Mouse (Mus musculus): ENCODE data around the gene Fmnl2. TPM values are rescaled to one million over a fixed set of nuclear protein-coding genes. Genes with fewer than 3 reads are reported as not detected.
A peak's percentile ranks its signal among the peaks of the same experiment; 100 is the strongest.

Fmnl2 gene
- polyA plus RNA-seq, 1 experiment from 2014 or later, result 17.2 TPM

- Histone ChIP-seq H3K27me3 (ENCODE audit: control insufficient read depth, insufficient read depth, low read length) (no peaks in the 10 kb centered on the region), H3K9ac (replicated peaks; ENCODE audit: low read length) (no peak overlapping the region), H3K27ac (replicated peaks; ENCODE audit: low read depth, low read length) (no peak overlapping the region), H3K4me3 (replicated peaks; ENCODE audit: low read depth, low read length) (no peak overlapping the region), H3K9me3 (ENCODE audit: control insufficient read depth, low read length) (no peaks in the 10 kb centered on the region), H3K4me1 (ENCODE audit: control insufficient read depth, insufficient read depth, low read length) (no peaks in the 10 kb centered on the region), H3K36me3 (ENCODE audit: control insufficient read depth, insufficient read depth, low read length) (no peaks in the 10 kb centered on the region), H3K4me2 (ENCODE audit: low read length) (no peak overlapping the region)
- WGBS, result 86% methylated on average over 4 of the region's 4 CpGs
- DNase-seq (no peak), ATAC-seq (ENCODE audit: low FRiP score, low TSS enrichment) (no peak)
These were observed 224.4 kb downstream of the Fmnl2 start for GRCm38 (mm10) chr2:53082045-53082444.

GRCm38 (mm10) chr2:53082501-53082900 is 224.8 kb downstream of the Fmnl2 start:
- no peaks in the 10 kb centered on the region for H3K36me3 ChIP-seq (ENCODE audit: control insufficient read depth, insufficient read depth, low read length)
- 0 out of 2 replicates have a peak overlapping the region, but pooled peaks have one; percentile 20 for H3K27ac ChIP-seq (replicated peaks; ENCODE audit: low read depth, low read length)
- H3K9me3 ChIP-seq (ENCODE audit: control insufficient read depth, low read length), result no peaks in the 10 kb centered on the region
- H3K27me3 ChIP-seq (ENCODE audit: control insufficient read depth, insufficient read depth, low read length), result no peaks in the 10 kb centered on the region
- 65% methylated on average over 5 of the region's 5 CpGs for WGBS
- no peak overlapping the region for H3K4me2 ChIP-seq (ENCODE audit: low read length)
- no peaks in the 10 kb centered on the region for H3K4me1 ChIP-seq (ENCODE audit: control insufficient read depth, insufficient read depth, low read length)
- peak; percentile 25 for DNase-seq
- H3K9ac ChIP-seq (replicated peaks; ENCODE audit: low read length), result no peak overlapping the region
- H3K4me3 ChIP-seq (replicated peaks; ENCODE audit: low read depth, low read length), result no peak overlapping the region
- ATAC-seq (ENCODE audit: low FRiP score, low TSS enrichment), result no peak

- no peaks in the 10 kb centered on the region for H3K9me3 ChIP-seq (ENCODE audit: control insufficient read depth, low read length)
- DNase-seq, result peak; percentile 64
- H3K4me3 ChIP-seq (replicated peaks; ENCODE audit: low read depth, low read length), result no peak overlapping the region
- no peaks in the 10 kb centered on the region for H3K4me1 ChIP-seq (ENCODE audit: control insufficient read depth, insufficient read depth, low read length)
- ATAC-seq (ENCODE audit: low FRiP score, low TSS enrichment), result no peak; the same call in 1 of the 2 replicates
- no peaks in the 10 kb centered on the region for H3K27me3 ChIP-seq (ENCODE audit: control insufficient read depth, insufficient read depth, low read length)
- no peak overlapping the region for H3K4me2 ChIP-seq (ENCODE audit: low read length)
- H3K27ac ChIP-seq (replicated peaks; ENCODE audit: low read depth, low read length), result no peak overlapping the region
- H3K36me3 ChIP-seq (ENCODE audit: control insufficient read depth, insufficient read depth, low read length), result no peaks in the 10 kb centered on the region
- WGBS, result 43% methylated on average over 1 of the region's 1 CpGs
- H3K9ac ChIP-seq (replicated peaks; ENCODE audit: low read length), result no peak overlapping the region
These were observed 225.6 kb downstream of the Fmnl2 start for GRCm38 (mm10) chr2:53083241-53083640.

- H3K9me3 ChIP-seq (ENCODE audit: control insufficient read depth, low read length), result no peaks in the 10 kb centered on the region
- H3K36me3 ChIP-seq (ENCODE audit: control insufficient read depth, insufficient read depth, low read length), result no peaks in the 10 kb centered on the region
- H3K27ac ChIP-seq (replicated peaks; ENCODE audit: low read depth, low read length), result no peak overlapping the region
- no peak for ATAC-seq (ENCODE audit: low FRiP score, low TSS enrichment)
- no peaks in the 10 kb centered on the region for H3K4me1 ChIP-seq (ENCODE audit: control insufficient read depth, insufficient read depth, low read length)
- no peak overlapping the region for H3K4me3 ChIP-seq (replicated peaks; ENCODE audit: low read depth, low read length)
- H3K27me3 ChIP-seq (ENCODE audit: control insufficient read depth, insufficient read depth, low read length), result no peaks in the 10 kb centered on the region
- no peak overlapping the region for H3K9ac ChIP-seq (replicated peaks; ENCODE audit: low read length)
- peak; percentile 68 for DNase-seq
- no peak overlapping the region for H3K4me2 ChIP-seq (ENCODE audit: low read length)
- WGBS, result 63% methylated on average over 9 of the region's 9 CpGs
These were observed 228.1 kb downstream of the Fmnl2 start for GRCm38 (mm10) chr2:53085617-53086202.

GRCm38 (mm10) chr2:53088744-53089143 is 231.1 kb downstream of the Fmnl2 start:
- Histone ChIP-seq H3K27ac (replicated peaks; ENCODE audit: low read depth, low read length) (no peak overlapping the region), H3K27me3 (ENCODE audit: control insufficient read depth, insufficient read depth, low read length) (no peaks in the 10 kb centered on the region), H3K9ac (replicated peaks; ENCODE audit: low read length) (no peak overlapping the region), H3K36me3 (ENCODE audit: control insufficient read depth, insufficient read depth, low read length) (no peaks in the 10 kb centered on the region), H3K4me3 (replicated peaks; ENCODE audit: low read depth, low read length) (no peak overlapping the region), H3K9me3 (ENCODE audit: control insufficient read depth, low read length) (no peaks in the 10 kb centered on the region), H3K4me1 (ENCODE audit: control insufficient read depth, insufficient read depth, low read length) (no peaks in the 10 kb centered on the region), H3K4me2 (ENCODE audit: low read length) (no peak overlapping the region)
- ATAC-seq (ENCODE audit: low FRiP score, low TSS enrichment), result no peak
- no peak for DNase-seq
- 95% methylated on average over 3 of the region's 3 CpGs for WGBS

- no peaks in the 10 kb centered on the region for H3K4me1 ChIP-seq (ENCODE audit: control insufficient read depth, insufficient read depth, low read length)
- DNase-seq (no peak), ATAC-seq (ENCODE audit: low FRiP score, low TSS enrichment) (no peak)
- no peak overlapping the region for H3K4me3 ChIP-seq (replicated peaks; ENCODE audit: low read depth, low read length)
- WGBS, result 93% methylated on average over 9 of the region's 9 CpGs
- H3K9me3 ChIP-seq (ENCODE audit: control insufficient read depth, low read length), result no peaks in the 10 kb centered on the region
- no peak overlapping the region for H3K4me2 ChIP-seq (ENCODE audit: low read length)
- H3K9ac ChIP-seq (replicated peaks; ENCODE audit: low read length), result no peak overlapping the region
- no peak overlapping the region for H3K27ac ChIP-seq (replicated peaks; ENCODE audit: low read depth, low read length)
- no peaks in the 10 kb centered on the region; the same call in 1 of the 2 replicates for H3K36me3 ChIP-seq (ENCODE audit: control insufficient read depth, insufficient read depth, low read length)
- H3K27me3 ChIP-seq (ENCODE audit: control insufficient read depth, insufficient read depth, low read length), result no peaks in the 10 kb centered on the region
These were observed 237.4 kb downstream of the Fmnl2 start for GRCm38 (mm10) chr2:53095031-53095430.

- ATAC-seq (ENCODE audit: low FRiP score, low TSS enrichment) (no peak), DNase-seq (no peak)
- Histone ChIP-seq H3K4me3 (replicated peaks; ENCODE audit: low read depth, low read length) (no peak overlapping the region), H3K9ac (replicated peaks; ENCODE audit: low read length) (no peak overlapping the region), H3K27ac (replicated peaks; ENCODE audit: low read depth, low read length) (no peak overlapping the region), H3K4me2 (ENCODE audit: low read length) (no peak overlapping the region), H3K27me3 (ENCODE audit: control insufficient read depth, insufficient read depth, low read length) (no peaks in the 10 kb centered on the region), H3K9me3 (ENCODE audit: control insufficient read depth, low read length) (no peaks in the 10 kb centered on the region), H3K4me1 (ENCODE audit: control insufficient read depth, insufficient read depth, low read length) (no peaks in the 10 kb centered on the region), H3K36me3 (ENCODE audit: control insufficient read depth, insufficient read depth, low read length) (no peaks in the 10 kb centered on the region; the same call in 1 of the 2 replicates)
- 92% methylated on average over 3 of the region's 3 CpGs for WGBS
These were observed 237.8 kb downstream of the Fmnl2 start for GRCm38 (mm10) chr2:53095489-53095888.

- H3K9ac ChIP-seq (replicated peaks; ENCODE audit: low read length), result no peak overlapping the region
- no peaks in the 10 kb centered on the region for H3K9me3 ChIP-seq (ENCODE audit: control insufficient read depth, low read length)
- peaks cover 30% of the 10 kb centered on the region for H3K36me3 ChIP-seq (ENCODE audit: control insufficient read depth, insufficient read depth, low read length)
- H3K27me3 ChIP-seq (ENCODE audit: control insufficient read depth, insufficient read depth, low read length), result no peaks in the 10 kb centered on the region
- ATAC-seq (ENCODE audit: low FRiP score, low TSS enrichment), result no peak
- no peak overlapping the region for H3K27ac ChIP-seq (replicated peaks; ENCODE audit: low read depth, low read length)
- H3K4me2 ChIP-seq (ENCODE audit: low read length), result no peak overlapping the region
- H3K4me1 ChIP-seq (ENCODE audit: control insufficient read depth, insufficient read depth, low read length), result no peaks in the 10 kb centered on the region
- H3K4me3 ChIP-seq (replicated peaks; ENCODE audit: low read depth, low read length), result no peak overlapping the region
- 70% methylated on average over 2 of the region's 2 CpGs for WGBS
- no peak for DNase-seq
These were observed 242.4 kb downstream of the Fmnl2 start for GRCm38 (mm10) chr2:53100093-53100492.

- H3K27ac ChIP-seq (replicated peaks; ENCODE audit: low read depth, low read length), result no peak overlapping the region
- peaks cover 49% of the 10 kb centered on the region for H3K36me3 ChIP-seq (ENCODE audit: control insufficient read depth, insufficient read depth, low read length)
- H3K4me3 ChIP-seq (replicated peaks; ENCODE audit: low read depth, low read length), result no peak overlapping the region
- H3K27me3 ChIP-seq (ENCODE audit: control insufficient read depth, insufficient read depth, low read length), result no peaks in the 10 kb centered on the region
- no peak for DNase-seq
- WGBS, result 84% methylated on average over 11 of the region's 11 CpGs
- no peaks in the 10 kb centered on the region for H3K9me3 ChIP-seq (ENCODE audit: control insufficient read depth, low read length)
- H3K4me1 ChIP-seq (ENCODE audit: control insufficient read depth, insufficient read depth, low read length), result no peaks in the 10 kb centered on the region
- no peak overlapping the region for H3K9ac ChIP-seq (replicated peaks; ENCODE audit: low read length)
- H3K4me2 ChIP-seq (ENCODE audit: low read length), result no peak overlapping the region
- ATAC-seq (ENCODE audit: low FRiP score, low TSS enrichment), result no peak
These were observed 244.5 kb downstream of the Fmnl2 start for GRCm38 (mm10) chr2:53101885-53102740.
